Mouse (Mus musculus): ENCODE measurements at regions not wholly inside any gene's neighbourhood (a gene's known extent, or its start where the extent isn't known, plus 50 kb on each side); places are given as distances from the start of the nearest gene placed in this dataset.
A peak's percentile ranks its signal among the peaks of the same experiment; 100 is the strongest.

GRCm38 (mm10) chr2:27590511-27590910 is 75.6 kb downstream of the Wdr5 start:
- no peak for DNase-seq (ENCODE audit: low spot score in 2 of 2)

DNA sequence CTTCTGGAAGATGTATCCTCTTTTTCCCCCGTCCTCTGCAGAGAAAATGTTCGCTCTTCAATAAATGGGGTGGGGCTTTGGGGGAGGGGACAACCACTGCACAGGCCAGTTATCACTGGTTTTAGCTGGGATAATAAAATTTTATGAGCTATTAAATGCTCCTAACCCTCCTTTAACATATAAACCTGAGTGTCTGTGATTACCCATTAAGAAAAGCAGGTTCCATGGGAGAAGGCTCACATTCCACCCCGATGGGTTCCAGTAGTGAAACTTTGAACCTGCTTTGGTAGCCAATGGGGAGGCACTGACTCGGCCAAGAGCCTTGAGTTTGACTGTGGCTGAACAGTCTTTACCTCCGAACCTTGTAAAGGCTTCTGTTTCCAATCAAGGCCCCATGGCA is 76.7 kb downstream of the Wdr5 start:
- no peak for DNase-seq (ENCODE audit: low spot score in 2 of 2)

GRCm38 (mm10) chr2:27593338-27593737 is 78.4 kb downstream of the Wdr5 start:
- DNase-seq (ENCODE audit: low spot score in 2 of 2), result no peak

DNA sequence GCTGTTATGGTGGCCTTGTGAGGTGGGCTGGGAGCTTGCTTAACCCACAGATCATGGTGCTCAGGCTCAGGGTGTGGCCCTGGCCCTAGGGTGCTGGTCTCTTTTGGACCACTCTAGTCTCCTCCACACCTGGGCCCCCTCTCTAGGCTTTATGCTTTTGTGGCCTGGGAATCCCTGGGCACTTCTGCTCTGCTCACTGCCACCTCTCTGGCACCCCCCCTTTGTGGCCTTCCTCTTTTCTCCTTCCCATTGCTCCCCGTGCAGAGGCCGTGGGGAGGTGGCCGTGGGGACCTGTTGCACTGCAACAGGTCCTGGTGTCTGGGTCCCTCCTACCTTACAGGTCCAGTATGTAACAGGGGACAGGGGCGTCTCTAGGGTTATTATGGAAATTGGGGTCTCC is 80.3 kb downstream of the Wdr5 start:
- no peak for DNase-seq (ENCODE audit: low spot score in 2 of 2)

GRCm38 (mm10) chr2:27596217-27596616 is 80.0 kb upstream of the Rxra start:
- no peak for DNase-seq (ENCODE audit: low spot score in 2 of 2)

DNA sequence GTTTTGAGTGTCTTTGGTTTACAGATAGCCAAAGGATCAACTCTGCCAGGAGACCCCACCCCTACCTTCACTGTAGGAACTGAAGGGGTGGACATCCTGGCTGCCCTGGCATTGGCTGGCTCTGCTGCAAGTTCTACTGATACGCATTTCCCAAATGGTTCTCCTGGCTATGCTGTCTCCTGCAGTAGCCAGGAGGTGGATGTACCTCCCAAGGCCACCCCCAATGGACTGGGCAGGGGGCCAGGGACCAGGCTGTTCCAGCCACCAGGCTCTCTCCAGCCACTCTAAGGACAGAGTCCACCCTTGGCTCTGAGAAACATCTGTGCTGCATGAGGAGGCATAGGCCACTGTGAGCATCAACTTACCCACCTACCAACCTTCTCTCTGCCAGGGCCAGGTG is 79.3 kb upstream of the Rxra start:
- DNase-seq (ENCODE audit: low spot score in 2 of 2), result no peak

GRCm38 (mm10) chr2:27597901-27598300 is 78.3 kb upstream of the Rxra start:
- DNase-seq (ENCODE audit: low spot score in 2 of 2), result no peak

DNA sequence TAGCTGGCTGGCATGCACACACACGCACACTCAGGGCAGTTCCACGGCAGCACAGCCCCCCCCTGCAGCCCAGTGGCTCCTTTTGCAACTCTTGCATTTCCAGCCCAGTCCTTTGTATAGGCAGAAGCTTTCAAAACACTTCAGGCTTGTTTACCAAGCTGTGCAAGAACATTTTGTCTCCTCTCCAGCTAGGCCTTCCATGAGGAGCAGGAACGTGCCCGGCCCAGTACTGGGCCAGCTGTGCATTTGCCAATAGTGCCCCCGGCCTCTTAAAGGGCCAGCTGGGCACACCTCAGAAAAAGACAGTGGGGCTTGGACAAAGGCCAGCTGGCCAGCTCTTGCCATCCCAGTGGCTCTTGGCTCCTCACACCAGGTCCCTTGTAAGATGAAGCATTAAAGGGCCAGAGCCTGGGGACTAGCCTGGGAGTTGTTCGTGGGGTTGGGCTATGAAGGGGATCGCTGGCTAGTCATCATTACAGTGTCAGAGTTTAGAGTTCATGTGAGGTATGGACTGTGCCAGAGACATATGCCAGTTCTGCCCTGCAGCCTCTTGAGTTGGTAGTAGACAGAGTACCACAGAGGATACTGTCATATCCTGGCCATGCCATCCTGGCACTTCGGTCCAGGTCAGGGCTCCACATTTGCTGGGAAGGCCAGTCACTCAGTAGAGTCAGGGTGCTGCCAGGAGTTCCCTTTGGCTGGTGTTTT is 77.0 kb upstream of the Rxra start:
- DNase-seq (ENCODE audit: low spot score in 2 of 2), result peak; percentile 51 to 66

GRCm38 (mm10) chr2:27599769-27600167 is 76.5 kb upstream of the Rxra start:
- no peak for DNase-seq (ENCODE audit: low spot score in 2 of 2)

DNA sequence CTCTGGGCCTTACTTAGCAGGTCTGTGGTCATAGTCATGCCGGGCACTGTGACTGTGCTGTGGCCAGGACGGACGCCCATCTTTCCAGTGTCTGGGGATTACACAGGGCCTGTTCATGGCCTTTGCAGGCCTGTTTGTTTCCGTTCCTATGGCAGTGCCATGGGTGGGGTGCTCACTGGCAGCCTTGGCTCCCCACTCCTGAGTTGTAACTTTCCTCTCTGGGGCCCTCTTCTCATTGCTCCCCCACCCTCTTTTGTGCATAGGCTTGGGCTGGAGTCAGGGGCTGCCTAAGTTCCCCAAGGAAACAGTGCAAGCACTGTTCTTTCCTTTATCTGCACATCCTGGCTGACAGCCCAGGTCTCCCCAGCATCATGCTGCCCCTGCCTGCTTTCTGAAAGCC is 72.9 kb upstream of the Rxra start:
- no peak for DNase-seq (ENCODE audit: low spot score in 2 of 2)

DNA sequence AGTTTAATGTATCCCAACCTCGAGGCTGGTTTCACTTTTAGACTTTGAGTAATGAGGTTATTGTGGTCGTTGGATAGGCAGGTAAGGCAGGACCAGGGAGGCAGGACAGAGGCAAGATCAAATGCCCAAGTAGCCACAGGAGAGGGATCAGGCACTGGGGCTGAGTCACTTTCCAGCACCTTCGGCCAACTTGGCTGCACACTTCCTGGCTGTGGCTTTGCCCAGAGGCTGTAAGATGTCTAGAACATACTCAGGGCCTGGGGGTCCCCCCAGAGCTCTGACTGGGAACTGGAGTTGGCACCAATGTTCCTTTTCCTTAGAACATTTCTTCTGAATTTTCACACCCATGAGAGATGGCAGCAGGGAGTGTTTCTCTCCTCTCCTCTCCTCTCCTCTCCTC is 71.7 kb upstream of the Rxra start:
- no peak for DNase-seq (ENCODE audit: low spot score in 2 of 2)

DNA sequence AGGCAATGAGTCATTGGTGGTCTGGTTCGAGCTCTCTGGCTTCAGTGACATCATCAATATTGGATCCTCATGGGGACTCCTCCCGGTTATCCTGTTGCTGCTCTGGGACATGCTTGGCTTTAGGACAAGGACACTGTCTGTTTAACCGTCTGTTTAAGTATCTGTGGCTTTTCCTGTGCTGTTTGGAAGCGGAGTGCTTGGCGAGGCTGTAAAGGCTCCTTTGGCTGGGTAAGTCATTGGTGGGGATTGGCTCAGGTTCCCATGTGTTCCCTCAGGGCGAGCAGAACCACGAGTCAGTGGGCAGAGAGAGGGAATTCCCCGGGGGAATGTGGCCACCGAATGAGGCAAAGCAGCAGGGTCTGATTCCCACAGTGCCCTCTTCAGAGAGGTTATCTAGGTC is 69.4 kb upstream of the Rxra start:
- DNase-seq (ENCODE audit: low spot score in 2 of 2), result no peak

DNA sequence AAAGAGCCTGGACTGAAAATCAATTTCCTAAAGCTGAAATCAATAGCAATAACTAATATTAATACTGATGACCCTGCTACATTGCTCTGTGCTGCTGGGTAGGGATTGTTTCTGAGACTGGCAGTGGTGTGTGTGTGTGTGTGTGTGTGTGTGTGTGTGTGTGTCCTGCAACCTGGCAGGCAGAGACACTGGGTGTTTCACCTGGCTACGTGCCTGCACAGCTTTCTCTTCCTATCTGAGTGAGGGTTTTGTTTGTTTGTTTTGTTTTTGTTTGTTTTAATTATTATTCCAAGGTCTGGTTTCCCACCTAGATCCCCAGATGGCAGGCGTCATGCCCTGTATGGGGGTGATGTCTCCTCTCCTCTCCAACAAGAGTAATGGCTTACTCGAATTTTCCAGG is 54.5 kb upstream of the Rxra start:
- DNase-seq (ENCODE audit: low spot score in 2 of 2), result no peak

- no peak for DNase-seq (ENCODE audit: low spot score in 2 of 2)
Measured at GRCm38 (mm10) chr2:27624656-27625366, 51.4 kb upstream of the Rxra start.

Data from right cerebral cortex, postnatal 36 days (tissue).